Mouse (Mus musculus): ENCODE data around the gene Atp11a.

- TF ChIP-seq GATA1 (IDR thresholded peaks at IDR 0.05; ENCODE audit: low read length): no peak
- no peak for TF ChIP-seq TAL1 (IDR thresholded peaks at IDR 0.05; ENCODE audit: low read length)
These were observed 988 bp upstream of the Atp11a start for GRCm38 (mm10) chr8:12755826-12756225.

All from erythroblast, embryonic 14.5 days (primary cell).